Mouse (Mus musculus): Measurements from ENCODE around the gene Gm21103.
"Not testable (repeated sequence)": the region's sequence is repeated elsewhere in the genome, so short reads cannot be mapped to it uniquely, and the experiment has no call there.

The Gm21103 gene

DNA sequence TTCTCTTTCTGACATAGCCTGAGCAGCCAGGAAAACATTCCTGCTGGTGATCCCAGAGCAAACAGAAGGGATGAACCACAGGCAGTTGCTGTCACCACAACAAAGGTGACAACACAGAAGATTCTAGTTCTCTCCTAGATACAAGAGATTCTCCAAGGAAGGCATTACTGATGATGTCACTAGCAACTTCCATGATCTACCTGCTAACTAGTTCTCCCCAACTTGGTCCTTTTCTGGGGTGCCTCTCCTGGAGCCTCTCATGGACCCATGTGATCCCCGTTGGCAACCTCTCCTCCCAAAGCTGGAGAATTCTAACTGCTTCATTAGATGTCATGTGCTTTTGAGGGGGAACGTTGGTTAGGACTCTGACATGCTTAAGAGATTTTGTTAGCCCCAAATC is at the start of gene Gm21103:
Gene Gm21103 (minus strand): TSS at position 101 of the 400 bp plus-strand sequence.
- not testable (repeated sequence) for DNase-seq (ENCODE audit: low spot score)

GRCm38 (mm10) chr14:6343578-6343977 is 38.9 kb upstream of the Gm21103 start, which contains the start of gene Gm3618:
Gene Gm3618 (minus strand): TSS chr14:6343678.
- not testable (repeated sequence) for DNase-seq (ENCODE audit: low spot score)

DNA sequence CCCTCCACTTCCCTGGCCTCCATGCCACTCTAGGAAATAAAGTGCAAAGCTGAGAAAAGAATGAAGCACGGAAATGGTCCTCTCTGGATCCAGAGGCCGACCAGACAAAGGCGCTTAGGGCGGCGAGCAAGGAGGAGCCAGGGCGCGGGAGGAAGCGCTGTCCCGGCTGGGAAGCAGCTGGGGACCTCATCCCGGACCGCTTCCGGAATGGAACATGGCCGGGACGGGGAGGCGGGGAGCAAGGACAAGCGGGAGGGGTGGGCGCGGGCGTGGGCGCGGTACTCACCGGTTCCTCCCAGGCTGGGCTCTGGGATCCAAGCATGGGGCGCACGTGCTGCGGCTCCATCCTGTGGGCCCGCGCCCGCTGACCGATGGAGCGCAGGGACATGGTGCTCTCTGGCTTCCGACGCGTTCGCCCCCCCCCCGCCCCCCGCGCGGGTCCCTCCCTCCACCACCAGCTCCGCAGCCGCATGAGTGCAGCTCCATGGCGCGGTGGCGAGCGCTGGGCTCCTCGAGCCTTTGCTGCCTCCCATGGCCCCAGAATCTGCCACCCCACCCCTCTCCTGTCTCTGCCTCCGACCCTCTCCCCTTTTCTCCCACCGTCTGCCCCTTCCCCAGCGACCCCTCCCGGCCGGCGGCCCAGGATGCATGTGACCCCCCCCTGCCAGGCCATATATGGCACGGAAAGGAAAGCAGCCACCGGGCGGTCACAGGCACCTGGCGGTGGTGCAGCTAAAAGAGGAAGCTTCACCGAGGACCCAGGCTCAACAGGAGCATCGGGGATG is 17.5 kb downstream of the Gm21103 start, which contains the start of gene Gm3411:
Gene Gm3411 (minus strand): TSS at position 320 of the 785 bp plus-strand sequence.
- DNase-seq (ENCODE audit: low spot score) = peak; percentile 2

Measured in ovary, adult 18-20 months (tissue).